Mouse (Mus musculus): ENCODE measurements around the gene Olfr1411.

The Olfr1411 gene

GRCm38 (mm10) chr1:92594111-92594510 lies at the start of gene Olfr1411:
Gene Olfr1411 (plus strand): TSS chr1:92594411.
- DNase-seq (ENCODE audit: low spot score in 2 of 2), result no peak

- no peak for DNase-seq (ENCODE audit: low spot score in 2 of 2)
Measured at GRCm38 (mm10) chr1:92545929-92546328, 48.3 kb upstream of the Olfr1411 start.

GRCm38 (mm10) chr1:92571022-92571421 lies 23.2 kb upstream of the Olfr1411 start, which contains the start of gene Olfr1413:
Gene Olfr1413 (plus strand): TSS chr1:92571322.
- DNase-seq (ENCODE audit: low spot score in 2 of 2), result no peak

GRCm38 (mm10) chr1:92585479-92585878 lies 8.7 kb upstream of the Olfr1411 start, which contains the start of gene Olfr1412:
Gene Olfr1412 (plus strand): TSS chr1:92585779.
- DNase-seq (ENCODE audit: low spot score in 2 of 2), result no peak

- DNase-seq (ENCODE audit: low spot score in 2 of 2), result no peak
Measured at GRCm38 (mm10) chr1:92596019-92596418, 1.8 kb downstream of the Olfr1411 start.

GRCm38 (mm10) chr1:92605482-92605881 lies 11.3 kb downstream of the Olfr1411 start, which contains the start of gene Olfr1410:
Gene Olfr1410 (plus strand): TSS chr1:92605782.
- no peak for DNase-seq (ENCODE audit: low spot score in 2 of 2)

- no peak for DNase-seq (ENCODE audit: low spot score in 2 of 2)
Measured at GRCm38 (mm10) chr1:92607711-92608110, 13.5 kb downstream of the Olfr1411 start.

- DNase-seq (ENCODE audit: low spot score in 2 of 2), result peak; percentile 18 to 28
Measured at GRCm38 (mm10) chr1:92611008-92611407, 16.8 kb downstream of the Olfr1411 start.

- DNase-seq (ENCODE audit: low spot score in 2 of 2), result no peak
Measured at GRCm38 (mm10) chr1:92613175-92613574, 19.0 kb downstream of the Olfr1411 start.

GRCm38 (mm10) chr1:92614516-92614915 lies 20.3 kb downstream of the Olfr1411 start:
- no peak for DNase-seq (ENCODE audit: low spot score in 2 of 2)

GRCm38 (mm10) chr1:92616046-92616445 lies 21.8 kb downstream of the Olfr1411 start:
- DNase-seq (ENCODE audit: low spot score in 2 of 2), result peak in 1 of 2 experiments; percentile 10

- DNase-seq (ENCODE audit: low spot score in 2 of 2), result no peak
Measured at GRCm38 (mm10) chr1:92617488-92617887, 23.3 kb downstream of the Olfr1411 start, which contains the start of gene Olfr12. Gene Olfr12 (plus strand): TSS chr1:92617788.

- DNase-seq (ENCODE audit: low spot score in 2 of 2), result no peak
Measured at GRCm38 (mm10) chr1:92618360-92618759, 24.1 kb downstream of the Olfr1411 start.

GRCm38 (mm10) chr1:92628227-92628626 lies 34.0 kb downstream of the Olfr1411 start:
- no peak for DNase-seq (ENCODE audit: low spot score in 2 of 2)

GRCm38 (mm10) chr1:92632196-92632595 lies 38.0 kb downstream of the Olfr1411 start:
- no peak for DNase-seq (ENCODE audit: low spot score in 2 of 2)

GRCm38 (mm10) chr1:92632948-92633347 lies 38.7 kb downstream of the Olfr1411 start:
- DNase-seq (ENCODE audit: low spot score in 2 of 2), result no peak

- DNase-seq (ENCODE audit: low spot score in 2 of 2), result no peak
Measured at GRCm38 (mm10) chr1:92633726-92634125, 39.5 kb downstream of the Olfr1411 start.

- DNase-seq (ENCODE audit: low spot score in 2 of 2), result no peak
Measured at GRCm38 (mm10) chr1:92634569-92634968, 40.4 kb downstream of the Olfr1411 start.

GRCm38 (mm10) chr1:92634976-92635599 lies 40.9 kb downstream of the Olfr1411 start:
- no peak for DNase-seq (ENCODE audit: low spot score in 2 of 2)

- DNase-seq (ENCODE audit: low spot score in 2 of 2), result no peak
Measured at GRCm38 (mm10) chr1:92636015-92636414, 41.8 kb downstream of the Olfr1411 start.

GRCm38 (mm10) chr1:92636676-92637075 lies 42.5 kb downstream of the Olfr1411 start:
- DNase-seq (ENCODE audit: low spot score in 2 of 2), result no peak

- DNase-seq (ENCODE audit: low spot score in 2 of 2), result peak in 1 of 2 experiments; percentile 19
Measured at GRCm38 (mm10) chr1:92637501-92638172, 43.4 kb downstream of the Olfr1411 start.

GRCm38 (mm10) chr1:92638181-92638580 lies 44.0 kb downstream of the Olfr1411 start:
- DNase-seq (ENCODE audit: low spot score in 2 of 2), result no peak

Measured in urinary bladder, adult 18-20 months (tissue).